Mouse (Mus musculus): ENCODE data around the gene Cyp4f16.

- TF ChIP-seq POLR2A (IDR thresholded peaks at IDR 0.05; ENCODE audit: insufficient read depth, low read depth, low read length): no peak
- no peak for TF ChIP-seq CTCF (IDR thresholded peaks at IDR 0.05; ENCODE audit: insufficient read depth, low read depth, low read length)
Observed at GRCm38 (mm10) chr17:32503111-32503510, 33.2 kb upstream of the Cyp4f16 start.

All from olfactory bulb, adult 2 months (tissue).